Mouse (Mus musculus): ENCODE data around the gene Grb10. TPM values are rescaled to one million over a fixed set of nuclear protein-coding genes. Genes with fewer than 3 reads are reported as not detected.

Gene Grb10
- polyA plus RNA-seq, 1 experiment = 5.3 TPM

- Histone ChIP-seq H3K27me3 (ENCODE audit: control insufficient read depth, insufficient read depth, low read length) (no peaks in the 10 kb centered on the region), H3K4me3 (ENCODE audit: extremely low read depth, insufficient read depth, insufficient read length) (no peak overlapping the region), H3K27ac (ENCODE audit: insufficient read depth, low read length) (no peak overlapping the region), H3K4me1 (ENCODE audit: control insufficient read depth, insufficient read depth, insufficient read length) (no peaks in the 10 kb centered on the region), H3K36me3 (ENCODE audit: control insufficient read depth, insufficient read depth, low read length) (no peaks in the 10 kb centered on the region)
- 86% methylated on average over 6 of the region's 6 CpGs for WGBS
- no peak for DNase-seq (ENCODE audit: low read depth in 1 of 2, low spot score in 2 of 2)
- TF ChIP-seq CTCF (IDR thresholded peaks at IDR 0.05; ENCODE audit: extremely low read depth, insufficient read depth, insufficient read length, insufficient replicate concordance) = no peak
- no peak for TF ChIP-seq POLR2A (IDR thresholded peaks at IDR 0.05; ENCODE audit: low read depth, low read length)
Measured at GRCm38 (mm10) chr11:11942320-11943217, 95.9 kb downstream of the Grb10 start.

GRCm38 (mm10) chr11:11940833-11941681 lies 97.4 kb downstream of the Grb10 start:
- TF ChIP-seq CTCF (IDR thresholded peaks at IDR 0.05; ENCODE audit: extremely low read depth, insufficient read depth, insufficient read length, insufficient replicate concordance) (no peak), POLR2A (IDR thresholded peaks at IDR 0.05; ENCODE audit: low read depth, low read length) (no peak)

GRCm38 (mm10) chr11:11939611-11940010 lies 98.9 kb downstream of the Grb10 start:
- no peak overlapping the region for H3K4me3 ChIP-seq (ENCODE audit: extremely low read depth, insufficient read depth, insufficient read length)
- no peak for DNase-seq (ENCODE audit: low read depth in 1 of 2, low spot score in 2 of 2)
- TF ChIP-seq POLR2A (IDR thresholded peaks at IDR 0.05; ENCODE audit: low read depth, low read length) (no peak), CTCF (IDR thresholded peaks at IDR 0.05; ENCODE audit: extremely low read depth, insufficient read depth, insufficient read length, insufficient replicate concordance) (no peak)
- no peaks in the 10 kb centered on the region for H3K36me3 ChIP-seq (ENCODE audit: control insufficient read depth, insufficient read depth, low read length)
- no peaks in the 10 kb centered on the region for H3K27me3 ChIP-seq (ENCODE audit: control insufficient read depth, insufficient read depth, low read length)
- H3K27ac ChIP-seq (ENCODE audit: insufficient read depth, low read length) = no peak overlapping the region
- no peaks in the 10 kb centered on the region for H3K4me1 ChIP-seq (ENCODE audit: control insufficient read depth, insufficient read depth, insufficient read length)
- WGBS = 74% methylated on average over 3 of the region's 3 CpGs

More at GRCm38 (mm10) chr11:11940833-11941681, 97.4 kb downstream of the Grb10 start:
- Histone ChIP-seq H3K27ac (ENCODE audit: insufficient read depth, low read length) (no peak overlapping the region), H3K36me3 (ENCODE audit: control insufficient read depth, insufficient read depth, low read length) (no peaks in the 10 kb centered on the region), H3K27me3 (ENCODE audit: control insufficient read depth, insufficient read depth, low read length) (no peaks in the 10 kb centered on the region), H3K4me1 (ENCODE audit: control insufficient read depth, insufficient read depth, insufficient read length) (no peaks in the 10 kb centered on the region), H3K4me3 (ENCODE audit: extremely low read depth, insufficient read depth, insufficient read length) (no peak overlapping the region)
- no peak for DNase-seq (ENCODE audit: low read depth in 1 of 2, low spot score in 2 of 2)
- WGBS = 75% methylated on average over 5 of the region's 5 CpGs

- H3K36me3 ChIP-seq (ENCODE audit: control insufficient read depth, insufficient read depth, low read length) = no peaks in the 10 kb centered on the region
- WGBS = 93% methylated on average over 1 of the region's 1 CpGs
- no peak overlapping the region for H3K27ac ChIP-seq (ENCODE audit: insufficient read depth, low read length)
- H3K4me1 ChIP-seq (ENCODE audit: control insufficient read depth, insufficient read depth, insufficient read length) = no peaks in the 10 kb centered on the region
- no peaks in the 10 kb centered on the region for H3K27me3 ChIP-seq (ENCODE audit: control insufficient read depth, insufficient read depth, low read length)
- TF ChIP-seq CTCF (IDR thresholded peaks at IDR 0.05; ENCODE audit: extremely low read depth, insufficient read depth, insufficient read length, insufficient replicate concordance) = no peak
- TF ChIP-seq POLR2A (IDR thresholded peaks at IDR 0.05; ENCODE audit: low read depth, low read length) = no peak
- DNase-seq (ENCODE audit: low read depth in 1 of 2, low spot score in 2 of 2) = no peak
- no peak overlapping the region for H3K4me3 ChIP-seq (ENCODE audit: extremely low read depth, insufficient read depth, insufficient read length)
Measured at GRCm38 (mm10) chr11:11938591-11938990, 99.9 kb downstream of the Grb10 start.

GRCm38 (mm10) chr11:11937340-11938030 lies 101.0 kb downstream of the Grb10 start:
- DNase-seq (ENCODE audit: low read depth in 1 of 2, low spot score in 2 of 2) = no peak
- Histone ChIP-seq H3K27ac (ENCODE audit: insufficient read depth, low read length) (no peak overlapping the region), H3K36me3 (ENCODE audit: control insufficient read depth, insufficient read depth, low read length) (no peaks in the 10 kb centered on the region), H3K4me3 (ENCODE audit: extremely low read depth, insufficient read depth, insufficient read length) (no peak overlapping the region), H3K27me3 (ENCODE audit: control insufficient read depth, insufficient read depth, low read length) (no peaks in the 10 kb centered on the region), H3K4me1 (ENCODE audit: control insufficient read depth, insufficient read depth, insufficient read length) (no peaks in the 10 kb centered on the region)
- TF ChIP-seq POLR2A (IDR thresholded peaks at IDR 0.05; ENCODE audit: low read depth, low read length) (no peak), CTCF (IDR thresholded peaks at IDR 0.05; ENCODE audit: extremely low read depth, insufficient read depth, insufficient read length, insufficient replicate concordance) (no peak)
- 90% methylated on average over 10 of the region's 10 CpGs for WGBS

GRCm38 (mm10) chr11:11934808-11935207 lies 103.7 kb downstream of the Grb10 start:
- no peak for TF ChIP-seq CTCF (IDR thresholded peaks at IDR 0.05; ENCODE audit: extremely low read depth, insufficient read depth, insufficient read length, insufficient replicate concordance)
- DNase-seq (ENCODE audit: low read depth in 1 of 2, low spot score in 2 of 2) = no peak
- Histone ChIP-seq H3K27me3 (ENCODE audit: control insufficient read depth, insufficient read depth, low read length) (no peaks in the 10 kb centered on the region), H3K27ac (ENCODE audit: insufficient read depth, low read length) (no peak overlapping the region), H3K36me3 (ENCODE audit: control insufficient read depth, insufficient read depth, low read length) (no peaks in the 10 kb centered on the region), H3K4me3 (ENCODE audit: extremely low read depth, insufficient read depth, insufficient read length) (no peak overlapping the region), H3K4me1 (ENCODE audit: control insufficient read depth, insufficient read depth, insufficient read length) (no peaks in the 10 kb centered on the region)
- WGBS = 65% methylated on average over 8 of the region's 8 CpGs
